Mouse (Mus musculus) c-Kit-positive CD71-positive TER-119-negative erythroid progenitor cells, embryonic 14.5 days (primary cell): ENCODE results near the gene Decr2.
"Not testable (repeated sequence)": the region's sequence is repeated elsewhere in the genome, so short reads cannot be mapped to it uniquely, and the experiment has no call there.

Experiments used
- DNase-seq: peaks from one replicate; pipeline ENCODE4 v3.0.0-alpha.2; 2013; ENCODE audit warnings: low read depth

The Decr2 gene

GRCm38 (mm10) chr17:26113181-26113948 lies 23.2 kb upstream of the Decr2 start, which contains the start of gene Tmem8:
Gene Tmem8, plus strand, starts transcription at chr17:26113299.
- DNase-seq, result no peak

- no peak for DNase-seq
Measured at GRCm38 (mm10) chr17:26112751-26113150, 22.6 kb upstream of the Decr2 start.

- DNase-seq, result no peak
Measured at GRCm38 (mm10) chr17:26111722-26112121, 21.6 kb upstream of the Decr2 start.

- DNase-seq, result no peak
Measured at GRCm38 (mm10) chr17:26111024-26111423, 20.9 kb upstream of the Decr2 start.

- DNase-seq, result no peak
Measured at GRCm38 (mm10) chr17:26110156-26110555, 20.0 kb upstream of the Decr2 start.

GRCm38 (mm10) chr17:26105619-26106018 lies 15.5 kb upstream of the Decr2 start:
- DNase-seq, result no peak

- no peak for DNase-seq
Measured at GRCm38 (mm10) chr17:26101478-26101877, 11.3 kb upstream of the Decr2 start.

GRCm38 (mm10) chr17:26100166-26100565 lies 10.0 kb upstream of the Decr2 start:
- DNase-seq, result no peak

GRCm38 (mm10) chr17:26099316-26099715 lies 9.2 kb upstream of the Decr2 start:
- not testable (repeated sequence) for DNase-seq

- DNase-seq, result no peak
Measured at GRCm38 (mm10) chr17:26098461-26098860, 8.3 kb upstream of the Decr2 start.

GRCm38 (mm10) chr17:26095121-26095740 lies 5.1 kb upstream of the Decr2 start, which contains the start of gene Nme4:
Gene Nme4, minus strand, starts transcription at chr17:26095602.
- peak; percentile 76 for DNase-seq

GRCm38 (mm10) chr17:26094531-26095110 lies 4.5 kb upstream of the Decr2 start:
- no peak for DNase-seq

- no peak for DNase-seq
Measured at GRCm38 (mm10) chr17:26087059-26087564, 3.0 kb downstream of the Decr2 start.

GRCm38 (mm10) chr17:26080867-26081266 lies 9.3 kb downstream of the Decr2 start:
- DNase-seq, result no peak

GRCm38 (mm10) chr17:26078851-26079250 lies 11.3 kb downstream of the Decr2 start:
- no peak for DNase-seq

GRCm38 (mm10) chr17:26075246-26075645 lies 14.9 kb downstream of the Decr2 start:
- no peak for DNase-seq

- no peak for DNase-seq
Measured at GRCm38 (mm10) chr17:26070136-26070535, 20.0 kb downstream of the Decr2 start.

GRCm38 (mm10) chr17:26068831-26069739 lies 21.1 kb downstream of the Decr2 start, which contains the start of gene Rab11fip3:
Gene Rab11fip3, minus strand, starts transcription at chr17:26069555.
- DNase-seq, result peak; percentile 72

- no peak for DNase-seq
Measured at GRCm38 (mm10) chr17:26068024-26068830, 21.9 kb downstream of the Decr2 start.

GRCm38 (mm10) chr17:26066488-26067020 lies 23.6 kb downstream of the Decr2 start:
- no peak for DNase-seq

- DNase-seq, result no peak
Measured at GRCm38 (mm10) chr17:26064916-26065315, 25.2 kb downstream of the Decr2 start.
